Mouse (Mus musculus) midbrain, embryonic 16.5 days (tissue): ENCODE measurements around the gene Map2k2. TPM values are rescaled to one million over a fixed set of nuclear protein-coding genes. Genes with fewer than 3 reads are reported as not detected.

Experiments used
- ATAC-seq: fragments of 200-750 bp; cut with Nextera tagmentation; 2 replicates; pipeline ENCODE4 v1.8.0; 2017; ENCODE audit warnings: moderate TSS enrichment
- H3K27ac ChIP-seq: fragments of 300-500 bp; sonication (generic); 2 replicates; pipeline ENCODE4 v1.5.1; 2014; ENCODE audit warnings: mild to moderate bottlenecking, low read length, mixed read lengths
- H3K27me3 ChIP-seq: fragments of 300-500 bp; sonication (generic); 2 replicates; pipeline ENCODE4 v1.6.1; 2014; ENCODE audit warnings: low read depth, low read length, mixed read lengths; ENCODE audit not compliant: control insufficient read depth, insufficient read depth
- H3K36me3 ChIP-seq: fragments of 300-500 bp; sonication (generic); 2 replicates; pipeline ENCODE4 v1.6.1; 2014; ENCODE audit warnings: mild to moderate bottlenecking, low read length, moderate library complexity, mixed read lengths; ENCODE audit not compliant: control insufficient read depth, insufficient read depth
- H3K4me1 ChIP-seq: fragments of 300-500 bp; sonication (generic); 2 replicates; pipeline ENCODE4 v1.6.1; 2014; ENCODE audit warnings: mild to moderate bottlenecking, low read length, mixed read lengths; ENCODE audit not compliant: control insufficient read depth, insufficient read depth
- H3K4me2 ChIP-seq: fragments of 300-500 bp; sonication (generic); 2 replicates; pipeline ENCODE4 v1.6.1; 2014; ENCODE audit warnings: mild to moderate bottlenecking, low read length, mixed read lengths
- H3K4me3 ChIP-seq: fragments of 300-500 bp; sonication (generic); 2 replicates; pipeline ENCODE4 v1.5.1; 2014; ENCODE audit warnings: low read depth, mild to moderate bottlenecking, low read length, moderate library complexity, mixed read lengths
- H3K9ac ChIP-seq: fragments of 300-500 bp; sonication (generic); 2 replicates; pipeline ENCODE4 v1.6.1; 2014; ENCODE audit warnings: low read depth, low read length, mixed read lengths
- H3K9me3 ChIP-seq: fragments of 300-500 bp; sonication (generic); replicated peaks from 2 replicates; pipeline ENCODE4 v1.6.1; 2014; ENCODE audit warnings: mild to moderate bottlenecking, low read length, mixed read lengths; ENCODE audit not compliant: control insufficient read depth, poor library complexity, severe bottlenecking
- WGBS: fragments of 180-500 bp; shearing (Covaris S2); extraction: QIAGEN DNeasy Blood & Tissue Kit; methylation state at CpG from one replicate; pipeline ENCODE4 v1.1.7; 2014; 5-methylcytosine and 5-hydroxymethylcytosine counted together
- polyA plus RNA-seq: library from polyadenylated mRNA; unstranded; fragments of >200 nt; fragmentation: Nextera tagmentation; extraction: Ambion mirVana; gene quantifications from 2 replicates; pipeline ENCODE4 v1.2.1, GENCODE M21; 2015

Map2k2 gene
- polyA plus RNA-seq, 1 experiment from 2014 or later = 227 TPM

DNA sequence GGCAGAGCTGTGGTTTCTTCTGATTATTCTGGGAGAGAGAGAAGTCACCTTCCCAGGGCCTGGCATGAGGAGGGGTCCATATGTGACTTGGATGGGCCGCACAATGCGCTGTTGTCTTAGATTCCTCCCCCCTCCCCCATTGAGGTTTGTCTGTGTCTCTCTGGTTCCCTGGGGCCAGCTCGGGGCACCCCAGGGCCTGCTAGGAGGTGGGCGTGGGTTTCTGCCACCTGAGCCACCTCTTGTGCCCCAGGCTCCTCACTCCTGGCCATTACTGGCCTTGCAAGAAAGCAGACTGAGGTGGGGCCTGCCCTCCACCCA, 33.8 kb downstream of the Map2k2 start:
- no peak overlapping the region for H3K27ac ChIP-seq
- no peak overlapping the region for H3K9ac ChIP-seq
- peak overlapping the region; percentile 93; the same call in 1 of the 2 replicates for H3K4me2 ChIP-seq
- 80% methylated on average over 4 of the region's 4 CpGs for WGBS
- H3K36me3 ChIP-seq = peaks cover 8% of the 10 kb centered on the region
- H3K27me3 ChIP-seq = peaks cover 12% of the 10 kb centered on the region
- peaks cover 39% of the 10 kb centered on the region for H3K4me1 ChIP-seq
- no peaks in the 10 kb centered on the region for H3K9me3 ChIP-seq
- ATAC-seq = no peak
- H3K4me3 ChIP-seq = no peak overlapping the region

DNA sequence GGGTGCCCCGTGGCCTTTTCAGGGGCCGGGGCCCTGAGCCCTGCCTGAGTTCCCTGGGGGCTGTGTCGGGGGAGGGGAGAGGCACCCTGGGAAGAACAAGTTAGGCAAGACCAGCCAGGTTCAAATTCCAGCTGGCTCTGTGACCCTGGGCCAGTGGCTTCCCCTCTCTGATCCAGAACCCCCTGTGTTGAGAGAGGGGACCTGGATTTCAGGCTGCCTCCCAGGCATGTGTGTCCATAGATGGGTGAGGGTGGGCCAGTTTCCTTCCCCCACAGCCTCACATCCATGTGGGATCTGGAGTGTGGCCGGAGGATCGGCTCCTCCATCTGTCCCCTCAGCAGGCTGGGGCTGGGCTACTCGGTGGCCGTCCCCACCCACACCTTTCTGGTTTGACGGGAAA, 34.3 kb downstream of the Map2k2 start:
- no peak overlapping the region; the same call in 1 of the 2 replicates for H3K4me2 ChIP-seq
- H3K4me3 ChIP-seq = no peak overlapping the region
- no peak for ATAC-seq
- no peak overlapping the region for H3K27ac ChIP-seq
- H3K36me3 ChIP-seq = peaks cover 13% of the 10 kb centered on the region
- H3K27me3 ChIP-seq = peaks cover 7% of the 10 kb centered on the region
- no peak overlapping the region; the same call in 1 of the 2 replicates for H3K9ac ChIP-seq
- H3K9me3 ChIP-seq = no peaks in the 10 kb centered on the region
- WGBS = 61% methylated on average over 8 of the region's 8 CpGs
- H3K4me1 ChIP-seq = peaks cover 39% of the 10 kb centered on the region

DNA sequence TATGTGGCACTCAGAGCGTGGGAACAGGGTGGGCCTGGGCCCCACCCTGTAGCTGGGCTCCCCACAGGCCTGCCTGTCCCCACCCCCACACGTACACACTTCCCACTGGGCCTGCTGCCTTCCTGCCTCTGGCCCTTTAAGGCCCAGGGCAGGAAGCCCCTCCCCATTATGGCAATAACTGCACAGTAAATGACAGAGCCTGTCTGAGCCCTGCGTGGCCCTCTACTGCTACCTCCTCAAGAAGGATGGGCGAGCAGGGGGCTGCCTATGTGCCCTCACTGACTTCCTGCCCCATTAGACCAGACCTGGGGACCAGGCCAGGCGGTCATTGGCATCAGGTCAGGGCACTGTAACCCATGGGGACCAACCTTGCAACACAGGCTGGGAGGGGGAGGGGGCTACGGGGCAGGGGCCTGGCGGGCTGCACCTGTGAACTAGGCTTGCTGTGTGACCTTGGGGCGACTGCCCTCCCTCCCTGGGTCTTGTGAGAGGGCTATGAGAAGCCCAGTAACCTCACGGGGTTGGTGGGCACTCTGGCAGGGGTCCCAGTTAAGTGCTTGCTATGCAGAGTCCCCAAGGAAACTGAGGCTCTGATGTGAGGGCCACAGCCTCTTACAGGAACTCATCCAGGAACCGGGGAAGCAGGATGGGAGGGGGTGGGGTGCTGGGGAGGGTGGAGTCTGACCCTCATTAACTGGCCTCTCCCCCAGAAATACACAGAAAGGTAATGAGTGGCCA, 35.2 kb downstream of the Map2k2 start:
- Histone ChIP-seq H3K36me3 (peaks cover 22% of the 10 kb centered on the region), H3K9ac (no peak overlapping the region; the same call in 1 of the 2 replicates), H3K4me3 (no peak overlapping the region), H3K27ac (no peak overlapping the region), H3K9me3 (no peaks in the 10 kb centered on the region), H3K4me2 (peak overlapping the region; percentile 18; the same call in 1 of the 2 replicates), H3K27me3 (no peaks in the 10 kb centered on the region), H3K4me1 (peaks cover 30% of the 10 kb centered on the region)
- no peak for ATAC-seq
- WGBS = 74% methylated on average over 10 of the region's 10 CpGs

DNA sequence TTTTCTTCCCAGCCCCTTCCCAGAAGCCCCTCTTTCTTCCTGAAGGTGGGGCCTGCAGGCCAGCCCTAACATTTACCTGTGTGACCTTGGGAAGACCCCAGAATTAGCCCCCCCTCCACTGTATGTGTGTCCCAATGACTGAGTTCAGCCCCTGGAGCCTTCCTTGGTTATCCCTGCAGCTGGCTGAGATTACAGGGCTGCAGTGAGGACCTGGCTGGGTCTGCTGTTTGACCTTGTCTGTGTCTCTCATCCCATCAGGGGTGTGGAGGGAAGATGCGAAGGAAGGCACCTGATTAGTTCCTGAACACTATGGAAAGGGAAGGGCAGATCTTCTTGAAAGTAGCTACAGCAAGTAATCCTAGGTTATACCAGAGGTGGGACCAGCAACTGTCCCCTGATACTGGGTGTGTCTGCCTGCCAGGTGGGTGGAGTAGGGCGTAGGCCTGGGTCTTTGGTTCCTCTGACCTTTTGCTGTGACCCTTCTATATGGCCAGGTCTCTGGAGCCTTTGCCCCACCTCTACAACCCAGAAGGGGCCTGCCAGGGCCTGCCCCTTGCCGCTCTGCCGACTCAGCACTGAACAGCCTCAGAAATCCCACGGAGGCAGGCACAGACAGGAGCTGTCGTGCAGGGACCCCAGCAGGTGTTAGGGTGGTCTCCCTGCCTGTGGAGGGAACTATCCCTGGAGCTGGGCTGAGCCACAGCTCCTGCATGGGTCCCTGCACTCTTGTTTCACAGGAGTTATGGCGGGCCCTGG, 35.9 kb downstream of the Map2k2 start:
- H3K4me1 ChIP-seq = peaks cover 30% of the 10 kb centered on the region
- peaks cover 28% of the 10 kb centered on the region for H3K36me3 ChIP-seq
- no peak overlapping the region for H3K9ac ChIP-seq
- no peak for ATAC-seq
- H3K4me2 ChIP-seq = no peak overlapping the region
- WGBS = 74% methylated on average over 6 of the region's 7 CpGs
- H3K27ac ChIP-seq = no peak overlapping the region
- no peaks in the 10 kb centered on the region for H3K27me3 ChIP-seq
- no peaks in the 10 kb centered on the region for H3K9me3 ChIP-seq
- H3K4me3 ChIP-seq = no peak overlapping the region

DNA sequence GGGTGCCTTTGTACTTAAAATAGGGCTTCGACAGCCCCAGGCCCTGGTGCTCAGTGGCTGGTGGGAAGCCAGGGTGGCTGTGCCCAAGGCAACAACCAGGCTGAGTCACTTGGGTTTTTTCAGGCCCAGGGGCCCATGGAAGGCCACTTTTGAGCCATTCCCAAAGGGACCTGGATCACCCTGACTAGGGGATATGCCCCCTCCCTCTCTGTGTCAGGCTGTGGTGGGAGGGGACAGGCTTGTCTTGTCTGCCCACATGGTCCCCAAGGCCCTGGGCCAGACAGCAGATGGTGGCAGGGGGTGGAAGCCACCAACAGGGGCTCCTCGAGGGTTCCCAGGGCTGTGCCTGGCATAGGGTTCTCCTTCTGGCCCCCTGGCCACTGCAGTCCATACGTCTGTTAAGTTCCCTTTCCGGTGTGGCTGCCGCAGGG, 36.9 kb downstream of the Map2k2 start:
- H3K9me3 ChIP-seq = no peaks in the 10 kb centered on the region
- H3K36me3 ChIP-seq = peaks cover 36% of the 10 kb centered on the region
- H3K4me2 ChIP-seq = no peak overlapping the region
- no peak for ATAC-seq
- H3K4me3 ChIP-seq = no peak overlapping the region
- peaks cover 30% of the 10 kb centered on the region for H3K4me1 ChIP-seq
- no peak overlapping the region for H3K27ac ChIP-seq
- H3K9ac ChIP-seq = no peak overlapping the region
- H3K27me3 ChIP-seq = no peaks in the 10 kb centered on the region
- 65% methylated on average over 5 of the region's 5 CpGs for WGBS

DNA sequence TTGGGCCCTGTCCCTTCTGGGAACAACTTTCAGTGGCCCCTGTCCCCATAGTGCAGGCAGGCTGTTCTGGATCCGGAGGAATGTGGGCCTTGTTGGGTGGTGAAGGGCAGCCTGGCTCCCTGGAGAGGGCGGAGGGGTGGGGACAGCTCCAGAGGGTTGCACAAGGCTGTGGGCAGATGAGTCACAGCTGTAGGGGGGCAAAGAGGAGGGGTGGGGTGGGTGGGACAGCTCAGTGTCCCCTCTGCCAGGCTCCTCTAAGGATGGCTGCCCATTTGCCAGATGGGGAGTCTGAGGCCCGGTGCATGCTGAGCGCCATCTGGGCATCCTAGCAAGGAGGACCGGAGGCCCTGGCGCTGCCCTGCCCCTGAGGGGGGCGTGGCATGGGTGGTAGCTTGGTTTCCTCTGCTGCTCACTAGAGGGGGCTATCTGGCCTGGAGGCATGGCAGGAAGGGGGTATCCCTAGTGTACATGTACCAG, 37.5 kb downstream of the Map2k2 start:
- H3K27ac ChIP-seq = no peak overlapping the region
- no peaks in the 10 kb centered on the region for H3K27me3 ChIP-seq
- peaks cover 30% of the 10 kb centered on the region for H3K4me1 ChIP-seq
- no peaks in the 10 kb centered on the region for H3K9me3 ChIP-seq
- 91% methylated on average over 6 of the region's 7 CpGs for WGBS
- H3K4me3 ChIP-seq = no peak overlapping the region
- H3K9ac ChIP-seq = no peak overlapping the region
- peaks cover 42% of the 10 kb centered on the region for H3K36me3 ChIP-seq
- no peak for ATAC-seq
- H3K4me2 ChIP-seq = no peak overlapping the region

DNA sequence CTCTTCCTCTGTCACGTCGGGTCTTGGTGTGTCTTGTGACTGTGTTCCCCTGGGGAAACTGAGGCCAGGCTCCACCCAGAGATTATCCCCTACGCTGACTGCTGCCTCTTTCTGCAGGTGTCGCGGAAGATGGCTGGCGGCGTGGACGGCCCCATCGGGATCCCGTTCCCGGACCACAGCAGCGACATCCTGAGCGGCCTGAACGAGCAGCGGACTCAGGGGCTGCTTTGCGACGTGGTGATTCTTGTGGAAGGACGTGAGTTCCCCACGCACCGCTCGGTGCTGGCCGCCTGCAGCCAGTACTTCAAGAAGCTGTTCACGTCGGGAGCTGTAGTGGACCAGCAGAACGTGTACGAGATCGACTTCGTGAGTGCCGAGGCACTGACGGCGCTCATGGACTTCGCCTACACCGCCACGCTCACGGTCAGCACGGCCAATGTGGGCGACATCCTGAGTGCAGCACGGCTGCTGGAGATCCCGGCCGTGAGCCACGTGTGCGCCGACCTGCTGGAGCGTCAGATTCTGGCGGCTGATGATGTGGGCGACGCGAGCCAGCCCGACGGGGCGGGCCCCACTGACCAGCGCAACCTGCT, 38.2 kb downstream of the Map2k2 start:
- Histone ChIP-seq H3K9ac (no peak overlapping the region), H3K4me2 (no peak overlapping the region), H3K27ac (no peak overlapping the region), H3K4me1 (peaks cover 23% of the 10 kb centered on the region), H3K9me3 (no peaks in the 10 kb centered on the region), H3K4me3 (no peak overlapping the region), H3K27me3 (no peaks in the 10 kb centered on the region), H3K36me3 (peaks cover 49% of the 10 kb centered on the region)
- no peak for ATAC-seq
- WGBS = 95% methylated on average over 52 of the region's 52 CpGs

DNA sequence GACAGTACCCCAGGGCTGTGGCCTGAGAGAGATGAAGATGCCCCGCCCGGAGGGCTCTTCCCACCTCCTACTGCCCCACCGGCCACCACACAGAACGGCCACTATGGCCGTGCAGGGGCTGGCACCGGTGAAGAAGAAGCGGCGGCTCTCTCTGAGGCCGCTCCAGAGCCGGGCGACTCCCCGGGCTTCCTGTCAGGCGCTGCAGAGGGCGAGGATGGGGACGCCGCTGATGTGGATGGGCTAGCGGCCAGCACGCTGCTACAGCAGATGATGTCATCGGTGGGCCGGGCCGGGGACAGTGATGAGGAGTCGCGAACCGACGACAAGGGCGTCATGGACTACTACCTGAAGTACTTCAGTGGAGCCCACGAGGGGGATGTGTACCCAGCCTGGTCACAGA, 39.0 kb downstream of the Map2k2 start:
- WGBS = 97% methylated on average over 26 of the region's 27 CpGs
- Histone ChIP-seq H3K27me3 (no peaks in the 10 kb centered on the region), H3K4me3 (no peak overlapping the region), H3K9ac (no peak overlapping the region), H3K4me2 (no peak overlapping the region), H3K27ac (no peak overlapping the region), H3K36me3 (peaks cover 52% of the 10 kb centered on the region), H3K4me1 (peaks cover 15% of the 10 kb centered on the region), H3K9me3 (no peaks in the 10 kb centered on the region)
- no peak for ATAC-seq

DNA sequence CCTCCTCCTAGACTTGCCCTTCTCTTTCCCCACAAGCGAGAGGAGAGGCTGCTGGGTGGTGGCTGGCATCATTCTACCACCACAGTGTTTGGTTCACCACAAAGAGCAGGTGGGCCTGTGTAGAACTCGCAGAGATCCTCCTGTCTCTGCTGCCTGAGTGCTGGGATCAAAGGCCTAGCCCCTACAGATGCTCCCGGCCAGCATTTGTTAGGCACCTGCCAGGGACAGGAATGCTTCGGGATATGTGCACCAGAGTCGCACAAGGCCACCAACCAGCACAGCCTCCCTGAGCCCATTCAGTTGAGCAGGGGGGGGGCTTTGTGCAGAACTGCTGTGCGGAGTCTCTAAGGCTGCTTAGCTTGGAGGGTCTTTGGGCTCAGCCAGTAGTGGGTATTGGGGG, 39.6 kb downstream of the Map2k2 start:
- Histone ChIP-seq H3K9me3 (no peaks in the 10 kb centered on the region), H3K36me3 (peaks cover 52% of the 10 kb centered on the region), H3K27me3 (no peaks in the 10 kb centered on the region), H3K27ac (no peak overlapping the region), H3K9ac (no peak overlapping the region), H3K4me2 (no peak overlapping the region), H3K4me1 (peaks cover 11% of the 10 kb centered on the region), H3K4me3 (no peak overlapping the region)
- 95% methylated on average over 6 of the region's 6 CpGs for WGBS
- no peak for ATAC-seq
